Mouse (Mus musculus) embryonic fibroblast, embryonic 13.5 days (primary cell): ENCODE results near the gene Gse1.

Experiments used
- CTCF ChIP-seq: IDR thresholded peaks from 2 replicates; pipeline ENCODE4 v1.5.1; 2011; ENCODE audit warnings: mild to moderate bottlenecking, control low read depth, low read length, moderate library complexity, borderline replicate concordance; ENCODE audit not compliant: insufficient read depth
- POLR2A ChIP-seq: IDR thresholded peaks from 2 replicates; pipeline ENCODE4 v1.6.1; 2011; ENCODE audit warnings: low read depth, mild to moderate bottlenecking, control low read depth, low read length, moderate library complexity

GRCm38 (mm10) chr8:120288122-120288908 lies 60.1 kb downstream of the Gse1 start:
- TF ChIP-seq CTCF (peak; percentile 59), POLR2A (no peak)
